Mouse (Mus musculus): ENCODE results near the gene Dbp.

- TF ChIP-seq TAL1 (IDR thresholded peaks at IDR 0.05; ENCODE audit: low read length) (no peak), GATA1 (IDR thresholded peaks at IDR 0.05; ENCODE audit: low read length) (no peak)
Measured at GRCm38 (mm10) chr7:45723301-45723700, 18.4 kb downstream of the Dbp start.
